Mouse (Mus musculus) urinary bladder, postnatal 36 days (tissue): ENCODE measurements around the gene Wnt11.

ENCODE experiments used
- DNase-seq, 2 experiments: peaks; one replicate each; pipeline ENCODE4 v3.0.0; 2022; ENCODE audit warnings: low spot score in 2 of 2, mixed read lengths in 1 of 2

The Wnt11 gene

DNA sequence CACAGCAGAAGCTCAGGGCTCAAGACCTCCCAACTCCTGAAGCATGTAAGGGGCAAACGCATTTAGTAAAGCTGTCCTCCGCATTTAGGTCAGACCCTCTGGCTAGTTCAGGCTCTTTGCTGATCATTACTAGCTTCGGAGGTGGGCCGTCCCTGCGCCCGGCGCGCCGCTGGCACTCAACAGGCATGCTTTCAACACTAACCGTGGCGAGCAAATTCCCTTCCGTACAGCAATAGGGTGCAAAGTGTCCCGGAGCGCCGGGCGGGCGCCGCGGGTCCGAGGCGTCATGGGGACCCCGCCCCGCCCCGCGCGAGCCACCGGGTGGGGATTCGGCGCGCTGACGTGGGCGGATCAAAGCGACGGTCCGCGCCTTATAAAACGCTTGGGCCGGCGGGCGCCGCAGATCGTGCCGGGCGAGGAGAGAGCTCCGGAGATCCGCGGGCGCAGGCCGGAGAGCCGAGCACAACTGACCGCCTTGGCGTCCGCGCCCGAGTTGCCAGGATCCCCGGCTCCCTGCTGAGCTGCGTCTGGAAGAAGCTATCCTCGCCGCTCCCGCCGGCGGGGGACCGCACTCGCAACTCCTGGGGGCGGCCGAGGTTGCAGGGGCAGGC, at the start of gene Wnt11:
Gene Wnt11, plus strand, starts transcription at position 402 of the 611 bp plus-strand sequence.
- peak; percentile 10 to 46 for DNase-seq

DNA sequence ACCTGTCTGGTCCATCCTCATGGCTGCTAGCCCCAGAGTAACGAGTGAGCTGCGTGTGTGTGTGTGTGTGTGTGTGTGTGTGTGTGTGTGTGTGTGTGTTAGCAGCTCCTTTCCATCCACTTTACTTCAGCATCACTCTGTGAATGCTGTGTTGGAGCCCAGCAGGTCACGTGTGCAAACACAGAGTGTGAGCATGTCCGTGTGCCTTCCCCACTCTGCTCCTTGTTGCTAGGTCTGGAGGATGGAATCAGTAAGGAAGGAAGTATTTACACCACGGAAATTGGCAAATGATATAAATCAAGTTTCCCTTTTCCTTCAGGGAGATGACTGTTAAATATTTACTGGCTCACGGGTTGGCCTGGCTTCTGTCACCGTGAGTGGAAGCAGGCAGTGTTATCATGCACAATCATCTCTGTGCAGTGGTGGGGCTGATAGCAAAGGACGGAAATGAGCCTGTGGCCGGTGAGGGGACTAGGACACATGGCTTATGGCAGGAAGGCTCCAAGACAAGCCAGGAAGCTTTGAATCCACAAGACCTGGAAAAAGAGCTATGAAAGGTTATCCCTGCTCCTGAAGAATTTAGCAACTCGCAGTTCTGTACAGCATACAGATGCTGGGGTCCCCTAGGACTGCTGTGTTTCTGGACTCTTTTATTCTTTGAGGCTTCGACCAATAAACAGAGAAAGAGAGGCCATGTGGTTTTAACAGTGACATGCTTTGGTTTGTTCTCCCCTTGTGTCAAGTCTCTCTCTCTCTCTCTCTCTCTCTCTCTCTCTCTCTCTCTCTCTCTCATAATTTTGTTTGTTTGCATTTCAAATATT, 47.9 kb upstream of the Wnt11 start:
- DNase-seq = no peak

DNA sequence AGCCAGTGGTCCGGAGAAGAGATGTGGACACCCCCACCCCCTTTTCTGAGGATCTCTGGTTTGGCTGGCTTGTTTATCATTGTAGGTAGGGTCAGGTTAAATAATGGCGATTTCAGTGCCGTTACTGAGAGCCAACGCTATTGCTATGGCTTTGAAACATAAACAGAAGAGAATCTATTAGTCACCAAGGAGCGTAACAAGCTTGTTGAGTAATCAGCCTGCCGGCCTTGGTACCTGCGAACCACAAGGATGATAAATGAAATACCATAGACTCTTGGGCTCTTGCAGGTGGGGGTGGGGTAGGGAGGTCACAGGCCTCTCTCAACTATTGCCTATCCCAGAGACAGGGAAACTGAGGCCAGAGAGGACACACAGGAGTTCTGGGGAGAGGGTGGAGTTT, 46.2 kb upstream of the Wnt11 start:
- DNase-seq = no peak

DNA sequence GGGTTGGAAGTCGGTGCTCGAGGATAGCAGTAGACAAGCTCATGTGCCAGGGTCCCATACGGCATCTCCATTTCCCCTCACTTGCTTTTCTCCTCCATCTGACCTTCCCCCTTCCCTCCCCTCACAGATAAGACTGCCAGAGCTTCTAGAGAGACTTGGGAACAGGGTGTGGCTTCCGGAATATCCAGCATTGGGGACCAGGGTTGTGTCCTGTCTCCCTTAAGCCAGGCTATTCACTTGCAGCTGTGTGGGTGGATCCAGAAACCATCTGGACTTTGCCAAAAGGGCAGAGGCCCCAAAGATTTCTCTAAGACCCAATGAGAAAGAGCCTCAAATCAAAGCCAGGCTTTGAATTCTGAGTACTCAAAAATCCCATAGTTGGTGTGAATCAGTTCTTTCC, 45.8 kb upstream of the Wnt11 start:
- DNase-seq = no peak

DNA sequence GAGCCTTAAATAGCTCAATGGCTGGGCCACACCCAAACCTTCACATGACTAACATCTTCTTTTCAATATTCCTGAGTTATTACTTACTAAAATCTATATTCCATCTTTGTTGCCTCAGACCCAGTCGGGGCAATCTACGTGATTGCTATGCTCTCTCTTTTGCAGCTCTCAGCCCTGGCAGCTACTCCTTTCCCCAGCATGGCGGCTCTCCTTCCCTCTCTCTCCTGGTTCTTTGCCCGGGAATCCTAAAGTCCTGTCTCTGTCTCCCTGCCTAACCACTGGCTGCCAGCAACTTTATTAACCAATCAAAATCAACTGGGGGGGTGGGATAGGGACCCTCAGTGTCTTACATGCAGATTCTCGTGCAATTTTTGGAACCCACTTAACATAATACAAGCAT, 43.0 kb upstream of the Wnt11 start:
- DNase-seq = no peak

DNA sequence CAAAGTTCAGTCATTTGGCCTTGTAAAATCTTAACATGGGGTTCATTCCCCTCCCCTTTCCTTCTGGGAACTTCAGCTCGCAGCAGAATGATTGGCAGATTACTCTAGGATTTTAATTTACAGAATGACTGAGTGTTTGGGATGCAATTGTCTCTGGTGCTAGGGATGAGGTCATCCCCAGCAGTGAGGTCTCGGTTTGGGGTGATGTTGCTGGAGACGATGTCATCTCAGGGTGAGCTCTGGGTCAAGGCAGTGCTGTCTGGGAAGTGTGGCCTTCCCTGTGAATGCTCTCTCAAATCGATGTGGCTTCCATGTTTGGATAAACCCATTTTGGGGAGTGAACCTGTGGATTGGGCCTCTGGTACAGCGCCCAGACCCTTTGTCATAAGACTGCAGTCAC, 41.1 kb upstream of the Wnt11 start:
- DNase-seq = no peak

DNA sequence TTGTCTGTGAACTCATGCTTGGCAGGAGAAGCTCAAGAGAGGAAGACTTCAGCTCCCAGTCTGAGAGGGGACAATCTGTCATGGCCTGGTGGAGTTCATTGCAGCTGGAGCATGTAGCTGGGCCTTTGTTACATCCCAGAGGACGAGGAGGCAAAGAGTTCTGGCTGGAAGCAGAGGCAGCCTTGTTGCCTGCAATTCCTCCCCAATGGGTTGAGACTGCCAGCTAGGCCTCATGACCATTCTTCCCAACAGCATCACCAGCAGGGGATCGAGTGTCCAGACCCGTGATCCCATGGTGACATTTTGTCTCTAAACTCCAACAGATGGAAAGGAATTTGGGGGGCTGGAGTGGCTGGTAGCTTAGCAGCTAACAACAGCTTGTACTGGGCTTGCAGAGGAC, 40.5 kb upstream of the Wnt11 start:
- DNase-seq = no peak

DNA sequence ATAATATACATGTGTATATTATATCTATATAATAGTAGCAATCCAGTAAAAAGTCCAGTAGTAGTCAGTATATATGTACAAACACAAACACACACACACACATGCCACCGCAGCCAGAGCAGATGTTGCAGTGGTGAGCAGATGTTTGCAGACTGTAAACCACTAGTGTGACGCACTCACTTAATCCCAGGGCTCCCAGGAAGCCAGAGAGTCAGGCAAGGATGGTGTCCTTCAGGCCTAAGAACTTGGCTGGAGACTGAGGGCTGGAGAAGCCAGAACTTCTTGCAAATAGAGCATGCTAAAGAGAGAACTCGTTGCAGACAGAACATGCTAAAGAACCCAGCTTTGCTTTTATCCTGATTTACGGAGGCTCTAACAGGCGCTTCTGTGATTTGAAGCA, 39.3 kb upstream of the Wnt11 start:
- DNase-seq = no peak

DNA sequence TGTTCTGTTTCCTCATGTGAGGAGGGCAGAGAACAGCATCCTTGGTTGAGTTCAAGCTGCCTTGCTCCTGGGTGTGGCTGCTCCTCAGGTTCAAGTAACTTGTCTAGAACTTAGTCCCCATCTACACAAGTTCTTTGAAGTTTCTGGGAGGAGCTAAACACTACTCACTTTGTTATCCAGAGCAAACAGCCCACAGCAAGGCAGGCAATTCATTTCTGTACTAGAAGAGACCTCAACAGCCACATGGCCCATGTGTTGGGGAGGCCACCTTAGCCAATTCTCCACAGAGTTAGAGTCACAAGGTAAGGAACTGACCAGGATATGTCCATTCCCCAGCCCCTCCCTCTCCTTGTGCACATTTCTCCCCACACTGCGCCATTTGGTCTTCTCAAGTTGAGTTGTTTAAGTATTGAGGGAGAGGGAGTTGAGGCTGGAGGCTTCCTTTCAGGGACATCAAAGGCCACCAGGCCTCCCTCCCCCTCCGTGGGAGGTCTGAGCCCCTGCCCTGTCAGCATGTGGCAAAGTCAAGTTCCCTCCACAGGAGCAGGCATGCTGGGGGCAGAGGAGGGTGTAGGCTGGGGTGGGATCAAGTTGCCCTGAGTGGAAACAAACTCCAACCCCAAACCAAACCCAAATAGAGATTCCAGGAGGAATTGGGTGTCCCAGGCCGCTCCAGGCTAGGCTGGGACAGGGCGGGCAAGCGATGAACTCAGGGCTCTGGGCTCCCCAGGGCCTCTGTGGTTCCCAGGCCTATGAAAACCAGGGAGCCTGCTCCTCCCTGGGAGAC, 37.4 kb upstream of the Wnt11 start:
- no peak for DNase-seq

DNA sequence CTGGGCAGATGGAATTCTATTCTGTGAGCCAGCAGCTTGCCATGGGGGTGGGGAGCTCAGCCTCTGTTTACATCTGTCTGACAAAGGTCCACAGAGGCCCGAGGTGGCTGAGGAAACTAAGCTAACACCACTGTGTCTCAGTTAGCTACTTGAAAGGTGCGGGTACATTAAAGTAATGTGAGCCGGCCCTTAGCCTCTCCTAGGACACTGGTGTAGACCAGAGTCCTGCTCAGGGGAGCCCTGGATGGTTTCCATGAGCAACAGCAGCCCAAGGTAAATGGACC, 36.8 kb upstream of the Wnt11 start:
- no peak for DNase-seq

DNA sequence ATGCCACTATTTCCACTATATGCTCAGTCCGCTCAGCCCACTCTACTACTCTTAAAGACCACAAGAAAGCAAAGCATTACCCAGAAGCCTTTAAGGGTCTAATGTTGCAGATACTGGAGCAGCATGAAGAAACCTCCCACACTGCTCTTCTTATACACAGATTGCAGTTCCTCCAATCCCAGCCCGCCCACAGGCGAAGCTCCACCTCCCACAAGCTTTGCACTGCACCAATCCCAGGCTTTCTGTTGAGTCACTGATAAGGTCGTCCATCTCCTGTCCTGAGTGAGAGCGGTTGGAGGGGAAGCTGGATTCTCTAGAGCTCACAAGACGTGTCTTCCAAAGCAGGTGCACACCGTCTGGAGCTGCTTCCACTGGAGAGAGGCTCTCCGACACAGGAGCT, 34.5 kb upstream of the Wnt11 start:
- no peak for DNase-seq

DNA sequence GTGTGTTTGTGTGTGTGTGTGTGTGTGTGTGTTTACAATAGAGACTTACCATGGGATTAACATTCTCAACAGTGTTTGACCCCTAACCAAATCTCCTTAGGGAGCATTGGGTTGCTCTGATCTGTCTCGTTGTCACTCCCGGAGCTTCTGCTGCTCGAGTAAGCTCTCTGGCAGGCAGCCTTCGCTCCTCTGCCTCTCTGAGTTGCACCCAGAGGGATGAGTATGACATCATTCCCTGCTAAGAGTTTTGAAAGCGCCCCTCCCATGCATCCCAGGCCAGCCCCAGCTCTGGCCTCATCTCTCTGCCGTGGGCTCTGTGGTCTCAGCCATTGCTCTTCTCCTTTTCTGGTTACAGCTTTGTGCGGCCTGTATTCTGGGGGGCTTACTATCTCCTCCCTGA, 33.8 kb upstream of the Wnt11 start:
- peak in 1 of 2 experiments; percentile 47 for DNase-seq

DNA sequence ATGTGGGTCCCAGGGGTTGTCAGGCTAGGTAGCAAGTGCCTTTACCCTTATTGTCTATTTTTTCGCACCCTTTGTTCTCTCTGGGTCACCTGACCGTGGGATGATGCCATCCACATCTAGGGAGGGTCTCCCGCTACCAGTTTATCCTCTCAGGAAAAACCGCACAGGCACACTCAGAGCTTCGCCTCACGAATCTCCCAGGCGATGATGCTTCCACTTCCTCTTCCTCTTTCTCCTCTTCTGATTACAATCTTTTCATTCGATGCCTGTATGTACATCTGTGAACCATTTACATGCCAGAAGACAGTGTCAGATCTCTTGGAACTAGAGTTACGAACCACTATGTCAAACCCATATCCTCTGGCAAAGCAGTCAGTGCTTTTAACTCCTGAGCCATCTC, 31.7 kb upstream of the Wnt11 start:
- DNase-seq = no peak

DNA sequence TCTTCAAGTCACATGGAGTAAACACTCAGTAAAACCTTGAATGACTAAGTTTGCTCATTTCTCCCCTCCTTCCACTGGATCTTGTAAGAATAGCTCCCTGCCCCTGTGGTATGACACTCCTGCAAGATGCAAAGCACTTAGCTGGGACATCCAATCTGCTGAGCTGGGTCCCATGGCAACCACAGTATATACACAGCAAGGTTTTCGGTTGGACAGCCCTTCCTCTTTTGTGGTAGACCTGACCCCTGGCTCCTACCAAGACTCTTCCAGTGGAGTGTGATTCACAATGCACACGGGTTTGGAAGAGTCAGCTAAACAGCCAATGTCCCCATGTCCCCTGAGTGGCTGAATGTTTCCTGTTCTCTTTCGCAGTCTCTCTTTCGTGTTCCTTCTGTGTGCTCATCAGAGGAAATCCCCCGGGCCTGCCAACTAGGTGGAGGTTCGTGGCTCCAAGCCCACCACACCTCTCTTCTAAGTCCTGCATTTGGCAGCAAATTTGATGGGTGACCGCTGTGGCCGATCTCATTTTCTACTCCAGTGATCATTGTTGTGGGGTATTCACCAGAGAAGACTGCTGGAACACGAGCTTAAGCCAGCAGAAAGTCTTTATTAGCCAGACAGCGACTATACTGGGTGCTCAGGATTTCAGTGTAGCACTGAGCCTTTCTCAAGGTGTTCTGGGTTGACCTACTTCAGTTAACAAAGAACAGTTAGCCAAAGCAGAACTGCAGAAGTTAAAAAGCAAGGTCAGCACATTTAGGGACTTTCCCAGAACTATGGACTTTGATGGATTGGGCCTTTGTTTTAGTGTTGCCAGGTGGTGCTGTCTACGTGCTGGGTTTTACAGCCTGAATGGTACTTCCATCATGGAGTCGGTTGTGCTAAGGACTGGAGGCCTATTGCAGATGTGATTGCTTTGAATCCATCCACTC, 29.8 kb upstream of the Wnt11 start:
- DNase-seq = no peak

DNA sequence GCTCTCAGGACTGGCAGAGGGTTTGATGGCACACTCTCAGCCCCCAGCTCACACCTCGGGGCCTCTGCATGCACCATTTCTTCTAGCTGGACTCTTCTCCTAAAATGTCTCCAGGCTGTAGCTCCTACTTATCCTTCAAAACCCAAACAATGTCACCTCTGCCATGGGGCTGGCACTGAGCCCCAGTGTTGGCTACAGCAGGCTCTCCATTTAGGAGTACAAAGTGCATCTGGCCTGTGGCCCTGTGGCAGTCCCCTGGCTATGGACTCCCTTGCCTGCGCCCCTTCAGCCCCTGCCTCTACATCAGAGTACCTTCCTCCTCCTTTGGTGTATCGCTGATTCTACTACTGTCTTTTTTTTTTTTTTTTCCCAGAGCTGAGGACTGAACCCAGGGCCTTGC, 28.0 kb upstream of the Wnt11 start:
- DNase-seq = no peak

DNA sequence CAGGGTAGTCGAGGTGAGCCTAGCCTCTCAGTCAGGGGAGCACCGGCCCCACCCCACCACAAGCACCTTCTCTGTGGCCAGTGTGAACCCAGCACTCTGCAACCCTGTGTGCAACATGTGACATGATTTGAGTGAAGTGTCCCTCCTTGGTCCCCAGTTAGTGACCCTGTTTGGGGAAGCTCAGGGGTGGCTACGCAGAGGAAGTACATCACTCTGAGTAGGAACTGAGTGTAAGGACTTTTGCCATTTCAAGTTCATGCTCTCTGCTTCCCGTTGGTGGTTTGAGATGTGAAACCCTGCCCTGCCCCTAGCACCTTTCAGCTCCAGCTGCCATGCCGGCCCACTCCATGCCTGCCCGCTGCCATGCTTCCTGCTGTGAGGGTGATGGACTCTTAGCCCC, 25.5 kb upstream of the Wnt11 start:
- no peak for DNase-seq

DNA sequence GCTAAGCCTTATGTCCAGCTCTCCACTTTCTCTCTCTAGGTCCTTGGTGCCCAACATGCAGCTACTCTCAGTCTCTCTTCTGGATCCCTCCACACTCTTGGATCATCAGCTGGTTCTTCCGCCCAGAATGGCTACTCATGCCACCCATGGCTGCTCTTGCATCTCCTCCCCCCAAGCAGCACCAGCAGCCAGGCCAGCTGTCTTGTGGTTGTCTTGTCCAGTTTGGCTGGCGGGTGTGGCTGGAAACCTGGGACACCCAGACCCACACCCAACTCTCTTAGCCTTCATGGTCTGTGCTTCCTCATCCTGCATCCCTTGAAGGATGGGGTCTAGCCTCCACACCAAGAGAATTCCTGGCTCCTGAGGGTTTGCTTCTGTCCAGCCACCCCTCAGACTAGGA, 24.3 kb upstream of the Wnt11 start:
- DNase-seq = no peak

DNA sequence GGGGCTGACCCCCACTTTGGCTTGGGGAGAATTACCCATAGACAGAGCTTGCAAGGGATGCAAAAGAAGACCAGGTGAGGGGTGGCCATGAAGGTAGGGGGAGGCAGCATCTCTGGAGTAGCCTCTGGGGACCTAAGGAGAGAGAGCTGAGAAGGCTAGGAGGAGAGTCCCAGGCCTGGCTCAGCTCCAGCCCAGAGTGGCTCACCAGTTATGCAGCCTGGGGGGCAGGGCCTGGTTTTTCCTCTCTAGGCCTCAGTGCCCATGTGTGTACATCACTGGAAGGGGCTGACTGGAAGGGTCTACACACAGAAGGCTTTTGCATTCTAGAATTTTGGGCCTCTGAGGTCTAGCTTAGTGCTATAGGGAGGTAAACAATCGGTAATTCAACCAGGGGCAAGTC, 14.4 kb upstream of the Wnt11 start:
- no peak for DNase-seq

DNA sequence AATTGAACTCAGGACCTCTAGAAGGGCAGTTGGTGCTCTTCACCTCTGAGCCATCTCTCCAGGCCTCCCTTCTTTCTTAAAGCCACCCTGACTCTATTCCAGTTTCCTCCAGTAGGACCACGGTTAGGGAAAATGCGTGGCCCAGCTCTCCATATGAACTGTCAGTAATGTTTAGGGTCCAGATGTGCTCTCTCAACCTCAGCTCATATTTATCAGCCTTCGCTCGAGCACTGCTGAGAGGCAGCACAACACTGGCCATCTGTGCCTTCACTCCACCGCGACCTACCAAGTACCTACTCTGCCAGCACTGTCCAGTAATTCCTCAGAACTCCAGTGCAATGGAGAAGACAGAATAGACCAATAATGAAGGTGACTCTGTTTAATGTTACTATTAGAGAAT, 12.0 kb upstream of the Wnt11 start:
- no peak for DNase-seq

DNA sequence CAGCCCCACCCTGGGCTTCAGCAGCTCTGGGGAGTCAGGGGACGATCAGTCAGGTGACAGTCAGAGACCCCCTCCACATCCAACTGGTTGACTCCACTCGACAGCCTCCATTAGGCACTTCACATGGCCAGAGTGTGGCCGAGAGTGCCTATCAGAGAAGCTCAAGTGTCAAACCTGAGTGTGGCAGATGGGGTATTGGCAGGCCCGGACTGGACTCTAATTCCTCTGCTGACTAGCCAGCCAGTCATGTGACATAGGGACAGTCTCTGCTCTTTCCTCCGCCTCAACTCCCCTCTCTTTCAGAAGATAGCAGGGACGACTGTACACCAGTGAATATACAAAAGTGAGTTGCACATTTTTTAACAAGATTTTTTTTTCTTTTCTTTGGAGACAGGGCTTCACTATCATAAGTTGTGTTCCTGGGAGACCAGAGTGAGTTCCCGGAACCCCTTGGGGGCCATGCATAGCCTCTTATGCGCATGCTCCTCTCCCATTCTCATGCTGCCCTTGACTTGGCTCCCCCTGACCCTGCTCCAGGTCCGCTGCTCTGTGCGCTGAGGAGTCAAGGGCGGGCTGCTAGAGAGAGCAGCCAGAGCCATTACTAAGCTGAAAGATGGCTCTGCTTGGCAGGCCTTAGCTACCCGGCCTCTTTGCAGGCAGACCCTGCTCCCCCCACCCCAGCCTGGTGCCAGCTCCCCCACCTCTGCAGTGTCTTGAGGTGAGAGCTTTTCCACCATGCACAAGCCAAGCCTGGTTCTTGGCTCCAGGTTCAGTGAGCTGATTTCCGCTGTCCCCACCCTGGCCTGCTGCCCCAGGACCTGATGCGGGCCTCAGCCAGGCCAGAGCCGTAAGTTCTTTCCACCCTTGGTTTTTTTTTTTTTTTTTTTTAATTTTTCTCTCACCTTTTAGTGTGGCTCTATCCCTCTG, 10.8 kb upstream of the Wnt11 start:
- DNase-seq = no peak

DNA sequence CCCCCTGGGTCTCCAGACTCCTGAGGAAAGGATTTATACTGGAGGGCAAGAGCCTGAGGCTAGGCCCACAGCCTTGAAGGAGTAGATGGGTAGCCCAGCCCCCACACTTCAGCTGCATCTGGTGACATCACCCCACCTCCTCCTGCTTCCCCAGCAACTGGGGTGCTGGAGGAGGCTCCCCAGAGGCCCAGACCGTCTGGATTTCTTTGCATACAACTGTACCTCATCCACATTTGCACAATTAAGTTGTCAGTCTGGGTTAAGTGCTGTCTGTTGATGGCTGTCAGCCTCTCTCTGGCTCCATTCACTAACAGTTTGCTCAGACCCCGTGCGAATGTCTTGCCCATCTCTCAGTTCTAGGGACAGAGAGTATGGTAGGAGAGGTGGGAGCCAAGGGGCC, 6.9 kb upstream of the Wnt11 start:
- DNase-seq = no peak
